Mouse (Mus musculus) heart, embryonic 12.5 days (tissue): Measurements from ENCODE around the gene Acnat1. TPM values are rescaled to one million over a fixed set of nuclear protein-coding genes. Genes with fewer than 3 reads are reported as not detected.
"Not testable (repeated sequence)": the region's sequence is repeated elsewhere in the genome, so short reads cannot be mapped to it uniquely, and the experiment has no call there.

Experiments used
- ATAC-seq: fragments of 200-750 bp; cut with Nextera tagmentation; 2 replicates; pipeline ENCODE4 v1.8.0; 2017; ENCODE audit warnings: moderate TSS enrichment, moderate library complexity; ENCODE audit not compliant: insufficient number of reproducible peaks, low FRiP score
- H3K27ac ChIP-seq: fragments of 300-500 bp; sonication (generic); 2 replicates; pipeline ENCODE4 v1.5.1; 2016; ENCODE audit warnings: mild to moderate bottlenecking, moderate library complexity; ENCODE audit not compliant: poor library complexity, severe bottlenecking
- H3K27me3 ChIP-seq: fragments of 300-500 bp; sonication (generic); replicated peaks from 2 replicates; pipeline ENCODE4 v1.6.1; 2016; ENCODE audit warnings: mild to moderate bottlenecking, moderate library complexity
- H3K36me3 ChIP-seq: fragments of 300-500 bp; sonication (generic); 2 replicates; pipeline ENCODE4 v1.6.1; 2016; ENCODE audit warnings: mild to moderate bottlenecking, moderate library complexity
- H3K4me1 ChIP-seq: fragments of 300-500 bp; sonication (generic); replicated peaks from 2 replicates; pipeline ENCODE4 v1.6.1; 2016; ENCODE audit warnings: mild to moderate bottlenecking
- H3K4me2 ChIP-seq: fragments of 300-500 bp; sonication (generic); 2 replicates; pipeline ENCODE4 v1.6.1; 2016; ENCODE audit warnings: mild to moderate bottlenecking, moderate library complexity
- H3K4me3 ChIP-seq: fragments of 300-500 bp; sonication (generic); 2 replicates; pipeline ENCODE4 v1.5.1; 2016; ENCODE audit warnings: mild to moderate bottlenecking
- H3K9ac ChIP-seq: fragments of 300-500 bp; sonication (generic); 2 replicates; pipeline ENCODE4 v1.6.1; 2016; ENCODE audit warnings: mild to moderate bottlenecking, moderate library complexity
- H3K9me3 ChIP-seq: fragments of 300-500 bp; sonication (generic); replicated peaks from 2 replicates; pipeline ENCODE4 v1.6.1; 2016; ENCODE audit warnings: mild to moderate bottlenecking, moderate library complexity
- WGBS: fragments of 180-500 bp; shearing (Covaris S2); methylation state at CpG from one replicate; pipeline ENCODE4 v1.1.7; 2016; 5-methylcytosine and 5-hydroxymethylcytosine counted together
- polyA plus RNA-seq: library from polyadenylated mRNA; unstranded; fragments of >200 nt; fragmentation: Nextera tagmentation; extraction: Ambion mirVana; gene quantifications from 2 replicates; pipeline ENCODE4 v1.2.1, GENCODE M21; 2016

Gene Acnat1
- polyA plus RNA-seq, 1 experiment from 2014 or later: not detected

- no peaks in the 10 kb centered on the region for H3K9me3 ChIP-seq
- ATAC-seq: no peak
- WGBS: 79% methylated on average over 1 of the region's 1 CpGs
Observed at GRCm38 (mm10) chr4:49451848-49452551, 21.7 kb downstream of the Acnat1 start.

DNA sequence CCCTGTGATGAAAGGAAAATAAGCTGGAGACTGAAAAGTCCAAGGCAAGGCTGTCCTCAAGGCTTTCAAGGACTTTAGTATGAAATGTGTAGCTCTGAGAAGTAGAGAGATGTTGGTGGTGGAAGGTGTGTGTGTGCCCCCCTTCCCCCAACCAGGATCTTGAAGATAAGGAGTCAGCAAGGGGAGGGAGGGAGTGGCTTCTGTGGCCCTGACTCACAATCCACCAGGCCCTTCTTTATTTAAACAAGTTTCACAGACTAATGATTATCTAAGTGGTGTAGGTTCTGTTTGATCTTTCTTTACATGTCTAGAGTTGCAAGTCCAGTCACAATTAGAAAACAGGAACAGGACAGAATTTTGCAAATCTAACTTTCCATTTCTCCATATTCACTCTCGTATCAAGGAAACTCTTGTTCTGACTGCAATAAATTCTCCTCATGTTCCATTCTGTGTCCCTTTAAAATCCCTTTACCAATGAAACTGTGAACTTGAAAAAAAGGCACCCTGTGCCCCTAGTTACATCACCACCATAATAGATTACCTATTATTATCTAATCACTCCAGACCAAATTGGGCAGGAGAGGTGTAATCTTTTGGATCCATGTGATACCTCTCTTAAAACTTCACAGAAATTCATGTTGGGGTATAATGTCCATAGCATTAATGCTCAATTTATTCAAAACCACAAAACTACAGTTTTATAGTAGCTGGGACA, 22.4 kb downstream of the Acnat1 start:
- not testable (repeated sequence) for ATAC-seq, H3K4me2 ChIP-seq, H3K36me3 ChIP-seq, H3K27ac ChIP-seq, H3K9ac ChIP-seq, H3K4me3 ChIP-seq, H3K27me3 ChIP-seq, H3K4me1 ChIP-seq, H3K9me3 ChIP-seq
- WGBS: 62% methylated on average over 1 of the region's 1 CpGs

More at GRCm38 (mm10) chr4:49451848-49452551, 21.7 kb downstream of the Acnat1 start:
- no peaks in the 10 kb centered on the region for H3K4me1 ChIP-seq
- no peak overlapping the region for H3K4me3 ChIP-seq
- H3K27ac ChIP-seq: no peak overlapping the region
- H3K4me2 ChIP-seq: no peak overlapping the region
- H3K9ac ChIP-seq: no peak overlapping the region
- H3K27me3 ChIP-seq: no peaks in the 10 kb centered on the region
- no peaks in the 10 kb centered on the region for H3K36me3 ChIP-seq

GRCm38 (mm10) chr4:49436968-49437367, 36.7 kb downstream of the Acnat1 start:
- WGBS: 83% methylated on average over 3 of the region's 3 CpGs
- not testable (repeated sequence) for H3K9me3 ChIP-seq, H3K4me3 ChIP-seq, H3K27ac ChIP-seq, H3K36me3 ChIP-seq, H3K9ac ChIP-seq, H3K4me2 ChIP-seq, ATAC-seq, H3K27me3 ChIP-seq, H3K4me1 ChIP-seq

GRCm38 (mm10) chr4:49410151-49410550, 63.6 kb downstream of the Acnat1 start:
- H3K4me1 ChIP-seq, H3K9ac ChIP-seq, H3K27ac ChIP-seq, H3K9me3 ChIP-seq, H3K36me3 ChIP-seq, H3K4me2 ChIP-seq, H3K27me3 ChIP-seq, ATAC-seq, H3K4me3 ChIP-seq: not testable (repeated sequence)
- 63% methylated on average over 2 of the region's 2 CpGs for WGBS

DNA sequence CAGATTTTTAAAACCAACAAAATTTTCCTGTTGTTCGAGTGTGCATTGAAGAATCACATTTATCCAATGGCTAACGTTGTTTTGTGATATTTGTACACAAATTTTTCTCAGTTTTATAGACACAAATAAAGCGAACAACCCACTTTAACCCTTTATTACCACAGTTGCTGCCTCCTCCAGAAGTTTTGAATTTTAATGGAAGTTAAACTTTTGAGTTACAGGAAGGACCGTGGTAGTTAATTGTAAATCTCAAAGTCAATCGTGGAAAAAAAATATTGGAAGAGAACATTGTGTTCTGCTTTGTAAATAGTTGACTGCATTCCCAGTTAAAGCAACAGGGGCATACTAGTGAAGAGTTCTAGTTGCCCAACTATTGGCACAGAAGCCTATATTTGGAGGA, 65.8 kb downstream of the Acnat1 start, which contains the start of gene Acnat2:
Gene Acnat2 (minus strand): TSS at position 195 of the 400 bp plus-strand sequence.
- H3K4me2 ChIP-seq, H3K27ac ChIP-seq, H3K36me3 ChIP-seq, H3K4me1 ChIP-seq, H3K27me3 ChIP-seq, ATAC-seq, H3K4me3 ChIP-seq, H3K9me3 ChIP-seq, H3K9ac ChIP-seq: not testable (repeated sequence)
- 77% methylated on average over 5 of the region's 5 CpGs for WGBS

Other genes starting within 250 kb of the Acnat1 start
- gene Acnat2, start 65.8 kb downstream of the Acnat1 start, polyA plus RNA-seq: not detected in 2 replicates
- not detected in 2 replicates for gene Baat, start 32.6 kb upstream of the Acnat1 start, polyA plus RNA-seq
- 69.1 and 71.4 TPM in 2 replicates for gene Mrpl50, start 47.2 kb upstream of the Acnat1 start, polyA plus RNA-seq
- 8.0 and 8.3 TPM in 2 replicates for gene Zfp189, start 47.3 kb upstream of the Acnat1 start, polyA plus RNA-seq
- gene Aldob, start 75.6 kb upstream of the Acnat1 start, polyA plus RNA-seq: 0.39 and 0.42 TPM in 2 replicates
- gene Tmem246, start 124.0 kb upstream of the Acnat1 start, polyA plus RNA-seq: 47.5 and 48.0 TPM in 2 replicates
- gene Rnf20, start 158.1 kb upstream of the Acnat1 start, polyA plus RNA-seq: 29.2 and 30.2 TPM in 2 replicates
- 0.09 and 0.10 TPM in 2 replicates for gene Ppp3r2, start 208.1 kb upstream of the Acnat1 start, polyA plus RNA-seq